Mouse (Mus musculus) neural tube, embryonic 10.5 days (tissue): Measurements from ENCODE around the gene Eno2.
A peak's percentile ranks its signal among the peaks of the same experiment; 100 is the strongest.

Experiments used
- DNase-seq: peaks from one replicate; pipeline ENCODE4 v3.0.0-alpha.2; 2017; ENCODE audit warnings: low spot score; ENCODE audit errors: extremely low spot score

The Eno2 gene

GRCm38 (mm10) chr6:124740888-124741761 is 28.3 kb downstream of the Eno2 start, which contains the start of gene Grcc10:
Gene Grcc10 (minus strand): TSS chr6:124741374.
- DNase-seq: peak; percentile 96

- DNase-seq: no peak
These were observed 29.1 kb downstream of the Eno2 start for GRCm38 (mm10) chr6:124740211-124740887.

GRCm38 (mm10) chr6:124739231-124739796 is 30.2 kb downstream of the Eno2 start:
- no peak for DNase-seq

- DNase-seq: no peak
These were observed 30.9 kb downstream of the Eno2 start, which contains the start of gene Ptpn6 for GRCm38 (mm10) chr6:124738511-124739023. Gene Ptpn6 (minus strand): TSS chr6:124738714.

GRCm38 (mm10) chr6:124737040-124737439 is 32.4 kb downstream of the Eno2 start:
- DNase-seq: no peak

- DNase-seq: no peak
These were observed 35.1 kb downstream of the Eno2 start for GRCm38 (mm10) chr6:124734417-124734816.

GRCm38 (mm10) chr6:124732476-124733370 is 36.8 kb downstream of the Eno2 start:
- DNase-seq: no peak

- DNase-seq: no peak
These were observed 38.4 kb downstream of the Eno2 start for GRCm38 (mm10) chr6:124731038-124731437.

- DNase-seq: no peak
These were observed 39.4 kb downstream of the Eno2 start for GRCm38 (mm10) chr6:124729850-124730705.

GRCm38 (mm10) chr6:124728621-124729020 is 40.9 kb downstream of the Eno2 start:
- no peak for DNase-seq

GRCm38 (mm10) chr6:124724472-124724871 is 45.0 kb downstream of the Eno2 start:
- DNase-seq: no peak

- DNase-seq: no peak
These were observed 45.9 kb downstream of the Eno2 start for GRCm38 (mm10) chr6:124723541-124723940.

GRCm38 (mm10) chr6:124722876-124723473 is 46.5 kb downstream of the Eno2 start:
- DNase-seq: no peak

- DNase-seq: no peak
These were observed 48.6 kb downstream of the Eno2 start for GRCm38 (mm10) chr6:124720904-124721303.

GRCm38 (mm10) chr6:124719354-124719978 is 50.0 kb downstream of the Eno2 start:
- DNase-seq: no peak

- DNase-seq: no peak
These were observed 50.8 kb downstream of the Eno2 start for GRCm38 (mm10) chr6:124718703-124719102.

GRCm38 (mm10) chr6:124717968-124718367 is 51.5 kb downstream of the Eno2 start:
- no peak for DNase-seq

GRCm38 (mm10) chr6:124716864-124717490 is 52.5 kb downstream of the Eno2 start:
- DNase-seq: peak; percentile 53

GRCm38 (mm10) chr6:124712918-124713317 is 56.6 kb downstream of the Eno2 start:
- DNase-seq: no peak
